ENCODE assay signal across 15 mouse cellular contexts in genomic region chr5:52721003-52721402, GRCm38 (mm10). TPM values are rescaled to one million over a fixed set of nuclear protein-coding genes. Genes with fewer than 3 reads are reported as not detected.
A peak's percentile ranks its signal among the peaks of the same experiment; 100 is the strongest.
DNase-seq lines count a peak whose midpoint lies in the region; ATAC-seq and TF ChIP-seq lines count a peak whose summit lies in the region.
"Had no signal": no experiment of that assay in that cellular context is flagged by ENCODE, and none has a peak within 500 bp of the region (broad histone marks: within the 10 kb centered on the region; RNA-seq: fewer than 3 reads in every experiment).

No protein-coding gene starts in this region.

- TF ChIP-seq CTCF in lung, embryonic 14.5 days (IDR thresholded peaks at IDR 0.05; ENCODE audit: low read depth): no peak

- no peaks in the 10 kb centered on the region for H3K9me3 ChIP-seq in lung, embryonic 14.5 days (ENCODE audit: low read depth, low read length)
- H3K9me3 ChIP-seq: liver, embryonic 13.5 days; neural tube, embryonic 12.5 days had no signal

- H3K4me1 ChIP-seq in lung, embryonic 14.5 days (ENCODE audit: insufficient read depth): no peaks in the 10 kb centered on the region
- H3K4me1 ChIP-seq: liver, embryonic 13.5 days; neural tube, embryonic 12.5 days had no signal

- peak; percentile 78 for DNase-seq in heart, adult 11 months
- no peak for DNase-seq in heart, postnatal 4 days
- peak; percentile 11 for DNase-seq in urinary bladder, postnatal 14 days (ENCODE audit: low spot score)
- no peak for DNase-seq in urinary bladder, adult 2 months (ENCODE audit: low spot score)
- DNase-seq in lung, embryonic 14.5 days: peak; percentile 52
- DNase-seq in testis, postnatal 14 days (ENCODE audit: low spot score): peak; percentile 17
- DNase-seq in embryo, embryonic 10.5 days (ENCODE audit: low spot score): no peak
- DNase-seq in liver: no peak
- DNase-seq: adrenal gland, adult 2 months; heart, adult 18-20 months; liver, embryonic 13.5 days had no signal

- H3K27ac ChIP-seq in lung, embryonic 14.5 days (ENCODE audit: low read depth): no peak overlapping the region
- H3K27ac ChIP-seq: liver, embryonic 13.5 days; neural tube, embryonic 12.5 days had no signal

- H3K9ac ChIP-seq in lung, embryonic 14.5 days: no peak overlapping the region
- H3K9ac ChIP-seq: liver, embryonic 13.5 days; neural tube, embryonic 12.5 days had no signal

- 56% methylated on average over 8 of the region's 8 CpGs for WGBS in lung, embryonic 14.5 days

- H3K27me3 ChIP-seq in lung, embryonic 14.5 days (ENCODE audit: insufficient read depth, low read length): no peaks in the 10 kb centered on the region
- H3K27me3 ChIP-seq: neural tube, embryonic 12.5 days had no signal

- ATAC-seq in lung, embryonic 14.5 days (ENCODE audit: insufficient read depth): no peak
- ATAC-seq: inflammation-experienced regulatory T-cells, adult 6 months; Patski had no signal

- H3K4me2 ChIP-seq in lung, embryonic 14.5 days: no peak overlapping the region
- H3K4me2 ChIP-seq: liver, embryonic 13.5 days; midbrain, embryonic 11.5 days; neural tube, embryonic 12.5 days had no signal

- no peaks in the 10 kb centered on the region for H3K36me3 ChIP-seq in lung, embryonic 14.5 days (ENCODE audit: insufficient read depth)
- H3K36me3 ChIP-seq: liver, embryonic 13.5 days; neural tube, embryonic 12.5 days had no signal

- no peak overlapping the region for H3K4me3 ChIP-seq in lung, embryonic 14.5 days (ENCODE audit: low read depth, low read length)
- H3K4me3 ChIP-seq: liver, embryonic 13.5 days; neural tube, embryonic 12.5 days had no signal

RNA-seq across cellular contexts. Expression of gene Pi4k2b, which starts 20.4 kb away (rescaled TPM):
- 1 to 10 TPM; 5.4 to 5.8 TPM for total RNA-seq in heart, postnatal 4 days (2021)
- polyA plus RNA-seq in urinary bladder, adult 2 months (2012; rRNA removed): 10.2 and 12.2 TPM in 2 replicates
- 34.6 and 36.7 TPM in 2 replicates for polyA plus RNA-seq in lung, embryonic 14.5 days (2014; fragmentation: Nextera tagmentation; extraction: Ambion mirVana)

RNA-seq across cellular contexts. Expression of gene Sepsecs, which starts 51.5 kb away (rescaled TPM):
- 10 to 100 TPM in 1 of 2 experiments, 1 to 10 TPM in 1; 9.9 to 10.0 TPM for total RNA-seq in heart, postnatal 4 days (2021)
- 10.3 and 11.3 TPM in 2 replicates for polyA plus RNA-seq in urinary bladder, adult 2 months (2012; rRNA removed)
- 9.2 and 10.4 TPM in 2 replicates for polyA plus RNA-seq in lung, embryonic 14.5 days (2014; fragmentation: Nextera tagmentation; extraction: Ambion mirVana)

RNA-seq across cellular contexts. Expression of gene Zcchc4, which starts 54.2 kb away (rescaled TPM):
- total RNA-seq in heart, postnatal 4 days (2021): 1 to 10 TPM; 8.4 to 9.7 TPM
- polyA plus RNA-seq in urinary bladder, adult 2 months (2012; rRNA removed): 11.9 and 12.9 TPM in 2 replicates
- 16.1 and 17.5 TPM in 2 replicates for polyA plus RNA-seq in lung, embryonic 14.5 days (2014; fragmentation: Nextera tagmentation; extraction: Ambion mirVana)

Comparison
In these comparisons a context has a peak if more than half of its experiments do, and no peak if none do; other contexts are left out.
1. DNase-seq: peak in heart, adult 11 months (single experiment), urinary bladder, postnatal 14 days (single experiment), lung, embryonic 14.5 days (single experiment) and testis, postnatal 14 days (single experiment); none in heart, postnatal 4 days (single experiment), urinary bladder, adult 2 months (single experiment), embryo, embryonic 10.5 days (single experiment) and liver (single experiment).